Mouse (Mus musculus): ENCODE measurements around the gene Gldc. TPM values are rescaled to one million over a fixed set of nuclear protein-coding genes. Genes with fewer than 3 reads are reported as not detected.

Gldc gene
- polyA plus RNA-seq, 1 experiment from 2014 or later = 6.6 TPM

DNA sequence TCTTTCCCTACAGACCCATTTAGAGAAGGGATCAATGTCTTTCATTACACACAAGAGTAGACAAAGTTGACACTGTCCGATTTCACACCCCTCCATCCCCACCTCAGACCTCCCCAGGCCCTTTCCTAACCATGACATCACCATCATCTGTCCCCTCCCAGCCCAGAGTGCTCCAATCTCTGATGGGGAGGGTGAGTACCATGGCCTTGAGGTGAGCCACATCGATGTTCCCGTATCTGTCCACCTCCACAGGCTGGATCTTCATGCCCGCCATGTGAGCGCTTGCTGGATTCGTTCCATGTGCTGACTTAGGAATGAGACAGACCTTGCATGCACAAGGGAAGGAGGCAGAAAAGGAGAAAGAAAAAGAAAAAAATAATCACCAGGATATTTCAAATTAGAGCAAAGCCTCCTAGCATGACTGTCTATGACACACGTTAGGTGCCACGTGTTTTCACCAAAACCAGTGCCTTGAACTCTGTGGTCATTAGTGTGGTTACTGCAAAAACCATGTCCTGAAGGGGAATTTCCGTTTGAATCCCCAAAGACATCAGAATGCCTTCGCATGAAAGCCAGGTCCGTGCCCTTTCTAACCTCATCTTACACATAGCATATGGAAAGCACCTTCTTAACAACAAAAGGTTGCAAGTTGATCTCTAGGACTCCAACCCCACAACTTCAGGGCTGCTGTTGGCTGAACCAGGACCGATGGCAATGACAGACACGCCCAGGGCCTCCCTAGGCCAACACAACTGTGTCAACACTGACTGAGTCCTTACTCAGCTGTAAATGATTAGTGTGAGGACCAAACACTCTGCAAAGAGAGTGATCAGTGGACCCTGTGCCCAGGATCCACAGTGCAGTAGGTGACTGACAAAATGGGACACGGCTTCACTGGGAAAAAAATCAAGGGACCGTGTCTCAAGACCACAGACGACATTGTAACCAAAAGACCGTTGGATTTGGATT, 56.6 kb downstream of the Gldc start:
- Histone ChIP-seq H3K36me3 (no peaks in the 10 kb centered on the region), H3K4me1 (peaks cover 8% of the 10 kb centered on the region), H3K9me3 (replicated peaks) (no peaks in the 10 kb centered on the region), H3K27me3 (no peaks in the 10 kb centered on the region), H3K27ac (replicated peaks) (no peak overlapping the region), H3K4me2 (replicated peaks) (no peak overlapping the region), H3K4me3 (replicated peaks) (no peak overlapping the region), H3K9ac (no peak overlapping the region)
- ATAC-seq (ENCODE audit: insufficient number of reproducible peaks, low FRiP score, low TSS enrichment, low read depth) = no peak; the same call in 1 of the 2 replicates
- 78% methylated on average over 17 of the region's 17 CpGs for WGBS

DNA sequence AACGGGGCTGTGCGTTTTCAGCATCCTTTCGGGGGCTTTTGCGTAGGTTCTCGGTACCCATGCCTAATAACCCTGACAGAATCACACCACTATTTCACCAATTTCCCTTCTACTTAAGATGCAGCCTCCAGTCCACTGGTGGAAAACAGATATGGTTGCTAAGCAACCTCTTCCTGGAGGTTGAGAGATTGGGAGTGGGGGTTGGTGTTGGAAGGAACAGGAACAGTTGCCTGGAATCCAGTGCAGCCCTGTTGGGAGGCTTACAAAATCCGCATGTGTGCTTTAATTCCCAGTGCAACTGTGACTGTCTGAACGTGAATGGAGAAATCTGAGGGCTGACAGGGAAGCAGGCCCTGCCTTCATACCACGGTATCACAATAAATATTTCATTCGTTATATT, 57.5 kb downstream of the Gldc start:
- H3K27ac ChIP-seq (replicated peaks) = no peak overlapping the region

DNA sequence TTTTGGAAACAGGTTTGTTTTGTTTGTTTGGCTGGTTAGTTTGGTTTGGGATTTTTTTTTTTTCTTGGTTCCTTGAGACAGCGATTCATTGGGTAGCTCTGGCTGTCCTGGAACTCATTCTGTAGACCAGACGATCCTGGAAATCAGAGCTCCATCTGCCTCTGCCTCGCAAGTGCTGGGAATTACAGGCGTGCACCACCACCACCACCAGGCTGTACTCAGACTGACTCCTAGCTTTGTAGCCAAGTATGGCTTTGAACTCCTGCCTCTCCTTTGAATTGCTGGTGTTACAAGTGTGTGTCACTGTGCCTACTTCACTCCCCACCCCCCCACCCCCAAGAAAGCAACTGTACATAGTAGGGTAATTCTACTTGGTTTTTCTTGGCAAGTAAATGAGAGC, 58.0 kb downstream of the Gldc start:
- Histone ChIP-seq H3K27ac (replicated peaks) (no peak overlapping the region), H3K9me3 (replicated peaks) (no peaks in the 10 kb centered on the region), H3K4me3 (replicated peaks) (no peak overlapping the region), H3K9ac (no peak overlapping the region), H3K36me3 (no peaks in the 10 kb centered on the region), H3K4me2 (replicated peaks) (no peak overlapping the region), H3K27me3 (no peaks in the 10 kb centered on the region), H3K4me1 (peaks cover 8% of the 10 kb centered on the region)
- ATAC-seq (ENCODE audit: insufficient number of reproducible peaks, low FRiP score, low TSS enrichment, low read depth) = no peak
- WGBS = 50% methylated on average over 4 of the region's 4 CpGs

More for the DNA sequence above, 57.5 kb downstream of the Gldc start:
- WGBS = 58% methylated on average over 9 of the region's 9 CpGs
- no peak for ATAC-seq (ENCODE audit: insufficient number of reproducible peaks, low FRiP score, low TSS enrichment, low read depth)
- H3K36me3 ChIP-seq = no peaks in the 10 kb centered on the region
- no peak overlapping the region for H3K9ac ChIP-seq
- H3K9me3 ChIP-seq (replicated peaks) = no peaks in the 10 kb centered on the region
- peaks cover 8% of the 10 kb centered on the region for H3K4me1 ChIP-seq
- no peaks in the 10 kb centered on the region for H3K27me3 ChIP-seq
- no peak overlapping the region for H3K4me2 ChIP-seq (replicated peaks)
- H3K4me3 ChIP-seq (replicated peaks) = no peak overlapping the region

DNA sequence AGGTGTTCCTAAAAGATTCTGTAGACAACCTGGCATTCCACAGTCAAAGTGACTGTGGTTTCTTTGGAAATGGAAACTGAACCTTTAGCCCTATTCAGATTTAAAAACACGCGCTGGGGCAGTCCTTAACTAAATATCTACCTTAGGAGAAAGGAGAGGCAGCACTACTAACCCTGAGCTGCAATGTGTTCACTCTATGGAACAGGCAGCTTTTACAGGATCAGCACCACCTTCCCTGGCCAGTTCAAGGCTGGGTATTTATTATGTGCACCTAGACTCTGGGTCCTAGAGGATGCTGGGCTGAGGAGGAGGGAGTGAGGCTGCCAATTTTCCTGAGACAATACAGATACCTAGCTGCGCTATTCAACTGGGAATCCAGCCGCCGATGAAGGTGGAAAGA, 59.6 kb downstream of the Gldc start:
- Histone ChIP-seq H3K36me3 (no peaks in the 10 kb centered on the region), H3K4me2 (replicated peaks) (no peak overlapping the region), H3K4me3 (replicated peaks) (no peak overlapping the region), H3K27me3 (no peaks in the 10 kb centered on the region), H3K27ac (replicated peaks) (no peak overlapping the region), H3K4me1 (peaks cover 12% of the 10 kb centered on the region), H3K9ac (no peak overlapping the region), H3K9me3 (replicated peaks) (no peaks in the 10 kb centered on the region)
- 70% methylated on average over 5 of the region's 5 CpGs for WGBS
- ATAC-seq (ENCODE audit: insufficient number of reproducible peaks, low FRiP score, low TSS enrichment, low read depth) = no peak

DNA sequence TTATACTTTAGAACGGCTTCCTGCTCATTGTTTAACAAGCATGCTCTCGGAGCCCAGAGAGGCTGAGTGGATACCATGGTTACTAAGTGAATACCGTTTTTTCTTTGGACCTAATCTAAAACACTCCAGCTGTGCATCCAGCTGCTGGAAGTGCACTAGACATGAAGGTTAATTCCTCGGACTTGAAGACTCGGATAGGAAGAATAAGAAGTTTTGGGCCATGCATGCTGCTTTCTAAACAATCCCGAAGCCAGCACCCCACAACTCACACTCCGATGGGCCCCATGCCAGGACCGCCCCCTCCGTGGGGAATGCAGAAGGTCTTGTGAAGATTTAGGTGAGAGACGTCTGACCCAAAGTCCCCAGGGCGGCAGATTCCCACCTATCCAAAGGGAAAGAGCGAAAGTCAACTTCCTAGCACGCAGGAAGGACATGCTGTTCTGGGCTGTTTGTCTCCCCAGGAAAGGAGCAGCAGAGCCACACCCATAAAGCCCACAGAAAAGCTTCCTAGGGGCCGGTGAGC, 60.2 kb downstream of the Gldc start:
- Histone ChIP-seq H3K9ac (no peak overlapping the region), H3K4me2 (replicated peaks) (0 out of 2 replicates have a peak overlapping the region, but pooled peaks have one; percentile 3), H3K4me1 (peaks cover 12% of the 10 kb centered on the region), H3K4me3 (replicated peaks) (no peak overlapping the region), H3K36me3 (no peaks in the 10 kb centered on the region), H3K27me3 (no peaks in the 10 kb centered on the region), H3K27ac (replicated peaks) (no peak overlapping the region), H3K9me3 (replicated peaks) (no peaks in the 10 kb centered on the region)
- 57% methylated on average over 14 of the region's 14 CpGs for WGBS
- no peak for ATAC-seq (ENCODE audit: insufficient number of reproducible peaks, low FRiP score, low TSS enrichment, low read depth)

DNA sequence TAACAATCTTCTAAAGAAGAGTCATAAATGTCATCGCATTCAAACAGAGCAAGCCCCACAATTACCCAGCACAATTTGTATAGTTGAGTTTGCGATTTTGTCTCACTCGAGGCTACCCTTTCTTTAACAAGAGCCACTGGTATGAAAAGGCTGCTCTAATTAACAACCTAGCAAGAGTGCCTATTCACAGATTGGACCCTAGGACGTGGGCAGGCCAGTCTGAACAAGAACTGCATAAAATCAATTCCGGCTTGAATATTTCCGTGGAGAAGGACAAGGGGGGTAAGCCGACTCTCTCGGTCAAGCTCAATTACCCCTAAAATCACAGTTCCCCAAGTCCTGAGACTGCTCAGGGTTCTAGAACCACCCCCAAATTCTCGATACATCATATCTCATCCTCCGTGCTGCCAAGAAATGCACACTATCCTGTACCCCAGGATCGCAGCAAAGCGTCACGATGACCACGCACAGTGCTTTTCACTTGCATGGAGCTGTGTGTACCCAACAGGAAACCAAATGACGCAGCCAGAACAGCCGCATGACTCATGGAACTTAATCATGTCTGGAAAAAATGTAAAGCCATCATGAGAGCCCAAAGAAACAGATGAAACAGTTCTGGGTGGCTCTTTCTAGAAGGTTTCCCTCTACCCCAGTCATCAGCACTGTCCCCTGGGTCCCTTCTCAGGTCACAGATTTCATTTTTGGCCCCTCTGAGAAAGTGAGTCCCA, 62.1 kb downstream of the Gldc start:
- Histone ChIP-seq H3K27me3 (no peaks in the 10 kb centered on the region), H3K4me2 (replicated peaks) (no peak overlapping the region), H3K36me3 (no peaks in the 10 kb centered on the region), H3K9me3 (replicated peaks) (no peaks in the 10 kb centered on the region), H3K9ac (no peak overlapping the region), H3K4me3 (replicated peaks) (no peak overlapping the region), H3K27ac (replicated peaks) (no peak overlapping the region), H3K4me1 (peaks cover 12% of the 10 kb centered on the region)
- ATAC-seq (ENCODE audit: insufficient number of reproducible peaks, low FRiP score, low TSS enrichment, low read depth) = no peak
- 73% methylated on average over 16 of the region's 16 CpGs for WGBS

DNA sequence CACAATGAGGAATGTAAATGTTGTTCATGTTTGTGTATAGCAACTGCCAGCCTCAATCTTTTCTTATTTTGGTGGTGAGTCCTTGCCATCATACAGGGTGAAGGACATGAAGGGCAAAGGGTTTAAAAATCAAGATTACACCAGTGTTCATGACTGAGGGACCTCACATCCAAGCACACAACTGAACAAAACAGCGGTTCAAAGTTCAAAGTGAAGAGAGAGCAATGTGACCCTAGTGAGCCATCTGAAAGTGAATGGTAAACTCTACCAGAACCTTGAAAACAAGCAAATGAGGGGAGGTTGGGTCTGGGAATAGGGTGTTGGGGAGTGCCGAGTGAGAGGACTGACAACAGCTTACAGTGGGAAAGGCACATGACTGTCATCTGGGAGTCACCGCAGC, 63.8 kb downstream of the Gldc start:
- Histone ChIP-seq H3K9ac (no peak overlapping the region), H3K4me3 (replicated peaks) (no peak overlapping the region), H3K27me3 (no peaks in the 10 kb centered on the region), H3K36me3 (no peaks in the 10 kb centered on the region), H3K4me1 (peaks cover 21% of the 10 kb centered on the region), H3K9me3 (replicated peaks) (no peaks in the 10 kb centered on the region), H3K27ac (replicated peaks) (no peak overlapping the region), H3K4me2 (replicated peaks) (no peak overlapping the region)
- ATAC-seq (ENCODE audit: insufficient number of reproducible peaks, low FRiP score, low TSS enrichment, low read depth) = no peak
- 95% methylated on average over 3 of the region's 3 CpGs for WGBS

DNA sequence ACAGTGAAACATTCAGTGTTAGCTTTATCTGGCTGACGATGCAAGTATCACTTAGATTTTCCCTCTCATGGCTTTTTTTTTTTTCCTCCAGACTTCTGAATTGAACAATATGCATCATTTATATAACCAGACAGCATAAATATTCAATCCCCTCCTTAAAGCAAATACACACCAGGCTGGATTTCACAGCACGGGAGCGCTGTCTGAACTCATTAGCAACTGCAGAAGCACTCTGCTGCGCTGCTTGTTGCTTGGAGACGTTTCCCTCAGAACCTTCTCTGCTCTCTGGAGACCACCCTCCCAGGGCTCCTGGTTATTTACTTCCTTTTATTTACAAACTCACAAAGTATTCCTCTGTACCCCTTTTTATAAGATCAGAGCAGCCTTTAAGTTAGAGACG, 66.1 kb downstream of the Gldc start:
- no peaks in the 10 kb centered on the region for H3K27me3 ChIP-seq

DNA sequence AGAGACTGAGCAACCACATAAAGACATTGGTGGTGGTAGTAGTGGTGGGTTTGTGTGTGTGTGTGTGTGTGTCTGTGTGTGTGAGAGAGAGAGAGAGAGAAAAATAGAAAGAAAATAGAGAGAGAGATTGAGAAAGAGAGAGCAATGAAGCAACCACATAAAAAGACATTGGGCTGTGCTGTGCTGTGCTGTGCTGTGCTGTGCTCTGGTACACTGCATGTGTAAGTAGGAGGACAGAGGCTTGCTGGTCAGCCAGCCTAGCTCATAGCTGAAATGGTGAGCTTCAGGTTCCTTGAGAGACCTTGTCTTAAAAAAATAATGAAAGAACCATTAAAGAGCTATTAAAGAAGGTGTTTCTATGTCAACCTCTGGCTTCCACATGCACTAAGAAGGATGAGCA, 66.6 kb downstream of the Gldc start:
- Histone ChIP-seq H3K9me3 (replicated peaks) (no peaks in the 10 kb centered on the region), H3K9ac (no peak overlapping the region), H3K36me3 (no peaks in the 10 kb centered on the region), H3K27me3 (no peaks in the 10 kb centered on the region), H3K4me3 (replicated peaks) (no peak overlapping the region), H3K27ac (replicated peaks) (no peak overlapping the region), H3K4me1 (0 out of 2 replicates have a peak, but pooled peaks cover 13% of the 10 kb centered on the region), H3K4me2 (replicated peaks) (no peak overlapping the region)
- no peak for ATAC-seq (ENCODE audit: insufficient number of reproducible peaks, low FRiP score, low TSS enrichment, low read depth)

More for the DNA sequence above, 66.1 kb downstream of the Gldc start:
- no peak for ATAC-seq (ENCODE audit: insufficient number of reproducible peaks, low FRiP score, low TSS enrichment, low read depth)
- WGBS = 57% methylated on average over 6 of the region's 6 CpGs
- Histone ChIP-seq H3K4me3 (replicated peaks) (no peak overlapping the region), H3K9me3 (replicated peaks) (no peaks in the 10 kb centered on the region), H3K4me1 (0 out of 2 replicates have a peak, but pooled peaks cover 13% of the 10 kb centered on the region), H3K36me3 (no peaks in the 10 kb centered on the region), H3K4me2 (replicated peaks) (no peak overlapping the region), H3K9ac (no peak overlapping the region), H3K27ac (replicated peaks) (no peak overlapping the region)

DNA sequence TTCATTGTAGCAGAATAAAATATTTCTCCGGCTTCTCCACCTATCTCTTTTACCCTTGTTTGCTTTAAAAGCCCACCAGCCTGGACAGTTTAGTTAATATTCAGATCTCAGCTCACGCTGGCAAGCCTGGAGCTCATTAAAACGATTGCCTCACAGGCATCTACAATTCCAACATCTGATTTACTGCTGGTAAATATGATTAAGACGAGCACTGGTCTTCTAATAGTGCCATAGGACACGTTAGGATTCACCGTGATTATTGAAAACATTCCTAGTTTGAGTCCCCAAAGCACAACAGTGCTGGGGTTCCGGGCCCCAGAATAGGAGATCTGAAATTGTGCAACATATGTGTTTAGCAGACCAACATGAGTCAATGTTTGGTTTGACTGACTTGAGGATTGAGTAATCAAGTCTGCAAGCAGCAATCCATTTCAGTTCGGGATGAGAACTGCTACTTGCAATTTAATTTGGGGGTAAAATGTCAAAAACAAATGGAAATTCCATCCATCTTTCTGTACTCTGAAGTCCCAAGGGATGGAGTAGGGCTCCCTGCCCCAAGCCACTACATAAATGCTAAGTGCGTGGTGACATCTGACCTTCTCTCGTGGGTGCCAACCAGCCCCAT, 67.9 kb downstream of the Gldc start:
- Histone ChIP-seq H3K27me3 (no peaks in the 10 kb centered on the region), H3K9ac (no peak overlapping the region), H3K4me2 (replicated peaks) (no peak overlapping the region), H3K36me3 (no peaks in the 10 kb centered on the region), H3K4me1 (0 out of 2 replicates have a peak, but pooled peaks cover 13% of the 10 kb centered on the region), H3K4me3 (replicated peaks) (no peak overlapping the region), H3K27ac (replicated peaks) (no peak overlapping the region; the same call in 1 of the 2 replicates), H3K9me3 (replicated peaks) (no peaks in the 10 kb centered on the region)
- 26% methylated on average over 10 of the region's 10 CpGs for WGBS
- no peak for ATAC-seq (ENCODE audit: insufficient number of reproducible peaks, low FRiP score, low TSS enrichment, low read depth)
